Mouse (Mus musculus) CH12.LX (cell line): ENCODE measurements at regions not wholly inside any gene's neighbourhood (a gene's known extent, or its start where the extent isn't known, plus 50 kb on each side); places are given as distances from the start of the nearest gene placed in this dataset.
"Not testable (repeated sequence)": the region's sequence is repeated elsewhere in the genome, so short reads cannot be mapped to it uniquely, and the experiment has no call there.

ENCODE experiments used
- DNase-seq: peaks from one replicate; pipeline ENCODE4 v3.0.0-alpha.2; 2013; ENCODE audit errors: extremely low read depth
- H3K27ac ChIP-seq: 2 replicates; pipeline ENCODE4 v1.5.1; 2012; ENCODE audit warnings: low read depth, mild to moderate bottlenecking, control low read depth, moderate library complexity; ENCODE audit not compliant: insufficient read depth
- H3K27me3 ChIP-seq: replicated peaks from 2 replicates; pipeline ENCODE3; 2012; ENCODE audit warnings: inconsistent platforms
- H3K36me3 ChIP-seq, 2 experiments: replicated peaks in 1 of 2; 2 replicates each; pipeline versions ENCODE3 to v1.6.1; 2012; ENCODE audit warnings: inconsistent platforms in 1 of 2, low read length in 1 of 2, mild to moderate bottlenecking in 1 of 2, mixed read lengths in 1 of 2, moderate library complexity in 1 of 2; ENCODE audit not compliant: control insufficient read depth in 1 of 2, insufficient read depth in 1 of 2
- H3K4me1 ChIP-seq, 2 experiments: 2 replicates each; pipeline ENCODE4 v1.6.1; 2012; ENCODE audit warnings: inconsistent platforms in 1 of 2, moderate library complexity in 1 of 2; ENCODE audit not compliant: insufficient read depth in 2 of 2, control insufficient read depth in 1 of 2
- H3K4me2 ChIP-seq: 2 replicates; pipeline ENCODE4 v1.6.1; 2012; ENCODE audit warnings: low read depth, mild to moderate bottlenecking, control low read depth; ENCODE audit not compliant: poor library complexity, insufficient read depth, severe bottlenecking
- H3K4me3 ChIP-seq, 3 experiments: fragments of 150-350 bp in 1 of 3; sonication (generic) in 1 of 3; replicated peaks in 1 of 3; 2 replicates each; pipeline versions ENCODE3 to v1.5.1; 2011 to 2012; ENCODE audit warnings: low read depth in 2 of 3, low read length in 2 of 3, mild to moderate bottlenecking in 2 of 3, moderate library complexity in 2 of 3, control low read depth in 1 of 3, improper control_type of control experiment in 1 of 3, inconsistent platforms in 1 of 3, mixed read lengths in 1 of 3; ENCODE audit not compliant: poor library complexity in 1 of 3
- H3K79me2 ChIP-seq: replicated peaks from 2 replicates; pipeline ENCODE4 v1.6.1; 2012; ENCODE audit warnings: mild to moderate bottlenecking, moderate library complexity; ENCODE audit not compliant: control insufficient read depth, poor library complexity, insufficient read depth, severe bottlenecking; ENCODE audit errors: extremely low read depth
- H3K9ac ChIP-seq: 2 replicates; pipeline ENCODE4 v1.6.1; 2012; ENCODE audit warnings: low read depth, mild to moderate bottlenecking, control low read depth, moderate library complexity; ENCODE audit not compliant: insufficient read depth
- H3K9me3 ChIP-seq: replicated peaks from 2 replicates; pipeline ENCODE3; 2012; ENCODE audit warnings: low read length, inconsistent platforms, mixed read lengths
- CHD1 ChIP-seq: IDR thresholded peaks from 2 replicates; pipeline ENCODE4 v1.6.1; 2012; ENCODE audit warnings: low read depth, low read length, improper control_type of control experiment, inconsistent platforms
- CHD2 ChIP-seq: IDR thresholded peaks from 2 replicates; pipeline ENCODE4 v1.6.1; 2011; ENCODE audit warnings: low read length, improper control_type of control experiment
- CTCF ChIP-seq, 2 experiments: IDR thresholded peaks in 1 of 2; conservative IDR thresholded peaks in 1 of 2; 2 replicates each; pipeline ENCODE4 v1.5.1; 2011 to 2012; ENCODE audit warnings: low read depth in 2 of 2, low read length in 2 of 2, improper control_type of control experiment in 1 of 2, inconsistent platforms in 1 of 2, mild to moderate bottlenecking in 1 of 2, moderate library complexity in 1 of 2
- ELF1 ChIP-seq: IDR thresholded peaks from 2 replicates; pipeline ENCODE4 v1.6.1; 2014; ENCODE audit warnings: low read depth, mild to moderate bottlenecking, inconsistent platforms, low read length, improper control_type of control experiment
- ETS1 ChIP-seq: conservative IDR thresholded peaks from 2 replicates; pipeline ENCODE4 v1.6.1; 2012; ENCODE audit warnings: low read depth, mild to moderate bottlenecking, inconsistent platforms, low read length, improper control_type of control experiment, moderate library complexity
- HCFC1 ChIP-seq: IDR thresholded peaks from 2 replicates; pipeline ENCODE4 v1.6.1; 2012; ENCODE audit warnings: low read depth, mild to moderate bottlenecking, inconsistent platforms, low read length, improper control_type of control experiment
- KAT2A ChIP-seq: IDR thresholded peaks from 2 replicates; pipeline ENCODE4 v1.6.1; 2012; ENCODE audit warnings: low read length, improper control_type of control experiment, inconsistent platforms; ENCODE audit not compliant: insufficient replicate concordance
- MAZ ChIP-seq: IDR thresholded peaks from 2 replicates; pipeline ENCODE4 v1.6.1; 2012; ENCODE audit warnings: low read depth, mild to moderate bottlenecking, inconsistent platforms, low read length, improper control_type of control experiment, moderate library complexity
- MXI1 ChIP-seq: IDR thresholded peaks from 2 replicates; pipeline ENCODE4 v1.6.1; 2011; ENCODE audit warnings: mild to moderate bottlenecking, low read depth, low read length, improper control_type of control experiment
- MYC ChIP-seq: IDR thresholded peaks from 2 replicates; pipeline ENCODE4 v1.6.1; 2011; ENCODE audit warnings: low read depth, mild to moderate bottlenecking, improper control_type of control experiment, low read length
- NELFE ChIP-seq: IDR thresholded peaks from 2 replicates; pipeline ENCODE4 v1.6.1; 2011; ENCODE audit warnings: low read depth, low read length, improper control_type of control experiment
- RAD21 ChIP-seq: IDR thresholded peaks from 2 replicates; pipeline ENCODE4 v1.6.1; 2011; ENCODE audit warnings: low read depth, mild to moderate bottlenecking, low read length, improper control_type of control experiment, moderate library complexity
- RCOR1 ChIP-seq: conservative IDR thresholded peaks from 2 replicates; pipeline ENCODE4 v1.6.1; 2012; ENCODE audit warnings: low read depth, mild to moderate bottlenecking, inconsistent platforms, low read length, improper control_type of control experiment
- SIN3A ChIP-seq: IDR thresholded peaks from 2 replicates; pipeline ENCODE4 v1.6.1; 2012; ENCODE audit warnings: low read length, improper control_type of control experiment, inconsistent platforms
- SMC3 ChIP-seq: IDR thresholded peaks from 2 replicates; pipeline ENCODE4 v1.6.1; 2011; ENCODE audit warnings: low read depth, low read length, improper control_type of control experiment
- TBP ChIP-seq: conservative IDR thresholded peaks from 2 replicates; pipeline ENCODE4 v1.6.1; 2011; ENCODE audit warnings: low read depth, low read length, improper control_type of control experiment
- ZC3H11A ChIP-seq: IDR thresholded peaks from 2 replicates; pipeline ENCODE4 v1.6.1; 2012; ENCODE audit warnings: low read depth, mild to moderate bottlenecking, inconsistent platforms, low read length, improper control_type of control experiment
- ZKSCAN1 ChIP-seq: IDR thresholded peaks from 2 replicates; pipeline ENCODE4 v1.6.1; 2012; ENCODE audit warnings: low read depth, inconsistent platforms, low read length, improper control_type of control experiment, borderline replicate concordance
- ZMIZ1 ChIP-seq: IDR thresholded peaks from 2 replicates; pipeline ENCODE4 v1.6.1; 2012; ENCODE audit warnings: low read depth, mild to moderate bottlenecking, inconsistent platforms, low read length, improper control_type of control experiment
- ZNF384 ChIP-seq: IDR thresholded peaks from 2 replicates; pipeline ENCODE4 v1.6.1; 2012; ENCODE audit warnings: low read depth, low read length, improper control_type of control experiment, inconsistent platforms
- dilution Hi-C: fragments of 300-500 bp; cut with MboI; formaldehyde crosslinking; loops from 2 replicates; pipeline ENCODE4 v1.14.3; 2020; ENCODE audit warnings: low sequenced_read_pairs; ENCODE audit not compliant: extremely low pct_unique_long_range_greater_than_20kb, extremely low pct_ligation_motif_present
- in situ Hi-C: fragments of 300-500 bp; cut with MboI; formaldehyde crosslinking; loops from 3 replicates; pipeline ENCODE4 v1.14.3; 2019; ENCODE audit warnings: low sequenced_read_pairs, low pct_ligation_motif_present, low pct_unique_long_range_greater_than_20kb, mixed read lengths

DNA sequence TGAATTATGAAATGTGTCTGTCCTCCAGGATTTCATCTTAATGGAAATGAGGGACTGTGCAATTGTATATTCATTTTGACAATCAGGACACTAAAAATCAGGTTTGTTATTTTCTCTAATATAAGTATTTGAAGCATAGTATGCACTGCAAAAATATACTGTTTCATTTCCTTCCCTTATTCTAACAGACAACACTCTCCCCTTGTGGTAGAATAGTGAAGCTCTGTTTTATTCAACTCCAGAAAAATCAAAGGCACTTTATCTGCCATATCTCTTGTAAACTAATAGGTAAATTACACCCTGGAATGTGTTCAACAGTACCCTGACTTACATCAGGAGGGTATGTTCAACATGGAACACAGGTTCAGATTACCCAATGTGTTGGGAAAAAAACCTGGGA lies 137.7 kb upstream of the Zfp960 start:
- dilution Hi-C loops, result no loop called here
- Histone ChIP-seq H3K9ac (no peak overlapping the region), H3K4me3 (no peak overlapping the region), H3K9me3 (no peaks in the 10 kb centered on the region), H3K4me2 (no peak overlapping the region), H3K27me3 (no peaks in the 10 kb centered on the region), H3K36me3 (no peaks in the 10 kb centered on the region), H3K27ac (no peak overlapping the region)
- in situ Hi-C loops, result no loop called here
- TF ChIP-seq RAD21 (peak; percentile 76), ETS1 (no peak), MYC (no peak), CHD2 (no peak), MAZ (no peak), SMC3 (peak; percentile 56), RCOR1 (no peak), ZMIZ1 (no peak), ZC3H11A (no peak), SIN3A (no peak), KAT2A (no peak), ZNF384 (no peak), ZKSCAN1 (no peak), CTCF (conservative IDR thresholded peaks at IDR 0.05 in 1 of 2, IDR thresholded peaks at IDR 0.05 in 1 of 2; ENCODE audit: low read depth in 2 of 2, low read length in 2 of 2) (peak in 1 of 2 experiments; percentile 71; a peak in 3 of 4 replicates), CHD1 (no peak), TBP (no peak)
- TF ChIP-seq, all 38 proteins: peak for 3
- H3K4me1 ChIP-seq, result no peaks in the 10 kb centered on the region
- no peak for DNase-seq
- H3K79me2 ChIP-seq, result no peaks in the 10 kb centered on the region

DNA sequence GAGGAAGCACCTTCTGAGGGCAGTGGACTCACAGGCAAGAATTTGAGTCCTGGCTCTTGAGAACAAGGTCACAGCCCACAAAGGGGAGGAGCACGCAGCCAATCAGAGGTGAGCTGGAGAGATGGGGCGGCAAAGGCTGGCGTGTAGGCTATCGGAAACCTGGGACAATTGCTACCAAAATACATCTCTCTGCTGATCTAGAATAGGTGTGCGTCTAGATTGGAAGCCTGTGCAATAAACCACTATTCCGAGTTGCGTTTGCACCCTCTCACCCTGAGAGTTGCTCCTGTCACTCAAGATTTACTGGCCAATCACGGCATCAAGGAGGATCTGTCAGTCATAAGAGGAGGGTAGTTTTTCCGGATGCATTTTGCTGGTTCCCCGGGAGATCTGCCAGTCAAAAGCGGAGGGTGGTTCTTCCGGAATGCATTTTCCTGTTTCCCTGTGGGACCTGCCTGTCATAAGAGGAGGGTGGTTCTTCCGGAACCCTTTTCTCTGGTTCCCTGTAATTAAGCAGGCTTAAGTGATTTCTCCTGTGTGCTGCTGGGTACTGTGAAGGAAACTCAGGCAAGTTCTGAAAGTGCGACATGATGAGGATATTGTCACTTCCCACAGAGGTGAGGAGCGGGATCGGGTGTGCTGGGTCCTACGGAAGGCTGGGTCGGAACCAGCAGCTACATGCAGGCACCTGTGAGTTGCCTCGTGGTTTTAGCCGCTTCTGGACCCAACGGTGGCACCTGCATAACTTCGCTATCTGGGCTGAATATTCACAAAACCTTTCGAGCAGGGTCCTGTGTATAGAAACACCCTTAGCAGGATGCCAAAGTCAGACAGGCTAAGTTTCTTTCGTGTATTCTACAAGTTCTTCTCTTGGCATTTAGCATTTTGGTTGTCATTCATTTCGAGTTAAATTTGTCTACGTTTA lies 112.6 kb upstream of the Zfp960 start:
- peaks cover 10% of the 10 kb centered on the region; the same call in 1 of the 2 replicates for H3K79me2 ChIP-seq
- dilution Hi-C loops, H3K36me3 ChIP-seq, H3K27me3 ChIP-seq, H3K9me3 ChIP-seq, H3K4me2 ChIP-seq, H3K4me1 ChIP-seq, in situ Hi-C loops: not testable (repeated sequence)
- TF ChIP-seq HCFC1 (peak; percentile 73), MXI1 (peak; percentile 66), TBP (peak; percentile 64; the same call in 1 of the 2 replicates), CHD2 (peak; percentile 93), MYC (peak; percentile 51; the same call in 1 of the 2 replicates), ELF1 (peak; percentile 89), SIN3A (peak; percentile 83), KAT2A (peak; percentile 57; the same call in 1 of the 2 replicates), NELFE (peak; percentile 58; the same call in 1 of the 2 replicates)
- DNase-seq, result peak; percentile 95
- peak overlapping the region; percentile 37; the same call in 1 of the 2 replicates for H3K27ac ChIP-seq
- H3K4me3 ChIP-seq, result peak overlapping the region; percentile 48 to 81 (median 58)
- peak overlapping the region; percentile 59 for H3K9ac ChIP-seq

- H3K9me3 ChIP-seq, H3K4me1 ChIP-seq, H3K36me3 ChIP-seq, H3K9ac ChIP-seq, DNase-seq, dilution Hi-C loops, H3K27ac ChIP-seq, H3K27me3 ChIP-seq, in situ Hi-C loops: not testable (repeated sequence)
- Histone ChIP-seq H3K4me3 (peak overlapping the region in 2 of 3 experiments; percentile 43 to 66), H3K79me2 (peaks cover 10% of the 10 kb centered on the region; the same call in 1 of the 2 replicates), H3K4me2 (peak overlapping the region; percentile 87)
These were observed 111.8 kb upstream of the Zfp960 start for GRCm38 (mm10) chr17:16952146-16952545.
